In genomic region chr6:97759301-97759700, GRCm38 (mm10) we compare ENCODE assay signal across 8 mouse cellular contexts. TPM values are rescaled to one million over a fixed set of nuclear protein-coding genes. Genes with fewer than 3 reads are reported as not detected.
DNase-seq lines count a peak whose midpoint lies in the region; ATAC-seq and TF ChIP-seq lines count a peak whose summit lies in the region.

No protein-coding gene starts in this region.

- no peak for ATAC-seq in heart, embryonic 11.5 days (replicated peaks; ENCODE audit: insufficient number of reproducible peaks, low FRiP score, low TSS enrichment)

- DNase-seq in heart, adult 18-20 months: peak; percentile 61 to 79
- peak; percentile 13 for DNase-seq in c-Kit-positive CD71-positive TER-119-positive erythroid progenitor cells, embryonic 14.5 days (ENCODE audit: low spot score)
- DNase-seq in gastrocnemius, adult 8-10 months (ENCODE audit: low spot score in 2 of 2): peak; percentile 16 to 17
- DNase-seq in layer of hippocampus, adult 2 months (ENCODE audit: low spot score in 2 of 2): peak; percentile 40 to 59
- DNase-seq in lung, postnatal 36 days: peak; percentile 90
- DNase-seq in spleen, postnatal 4 days (ENCODE audit: low spot score in 2 of 2): peak; percentile 18 to 64

- H3K36me3 ChIP-seq in heart, embryonic 11.5 days (ENCODE audit: control insufficient read depth, insufficient read depth, low read length): no peaks in the 10 kb centered on the region
- H3K36me3 ChIP-seq in E14TG2a.4 (ENCODE audit: insufficient read depth, low read length): no peaks in the 10 kb centered on the region

- H3K4me3 ChIP-seq in heart, embryonic 11.5 days (ENCODE audit: low read depth, low read length): no peak overlapping the region
- no peak overlapping the region for H3K4me3 ChIP-seq in E14TG2a.4 (replicated peaks; ENCODE audit: low read length)
- H3K4me3 ChIP-seq in layer of hippocampus, adult 2 months: no peak overlapping the region

- H3K27me3 ChIP-seq in heart, embryonic 11.5 days (ENCODE audit: control insufficient read depth, insufficient read depth, low read length): no peaks in the 10 kb centered on the region
- H3K27me3 ChIP-seq in E14TG2a.4 (ENCODE audit: insufficient read depth, low read length): peaks cover 4% of the 10 kb centered on the region; the same call in 1 of the 2 replicates

- H3K4me1 ChIP-seq in heart, embryonic 11.5 days (ENCODE audit: control insufficient read depth, insufficient read depth, low read length): no peaks in the 10 kb centered on the region
- 0 out of 2 replicates have a peak, but pooled peaks cover 5% of the 10 kb centered on the region for H3K4me1 ChIP-seq in E14TG2a.4 (replicated peaks; ENCODE audit: low read depth, low read length)

- no peaks in the 10 kb centered on the region for H3K9me3 ChIP-seq in heart, embryonic 11.5 days (replicated peaks; ENCODE audit: control insufficient read depth, low read length)
- H3K9me3 ChIP-seq in E14TG2a.4 (ENCODE audit: low read length): no peaks in the 10 kb centered on the region

- H3K9ac ChIP-seq in heart, embryonic 11.5 days (ENCODE audit: low read depth, low read length): no peak overlapping the region

- no peak overlapping the region for H3K27ac ChIP-seq in heart, embryonic 11.5 days (ENCODE audit: low read depth, low read length)
- no peak overlapping the region for H3K27ac ChIP-seq in layer of hippocampus, adult 2 months

- H3K4me2 ChIP-seq in heart, embryonic 11.5 days: no peak overlapping the region

- 14% methylated on average over 4 of the region's 4 CpGs for WGBS in heart, embryonic 11.5 days (ENCODE audit: insufficient replicate concordance)

- peak; percentile 73 for TF ChIP-seq CTCF in E14TG2a.4 (conservative IDR thresholded peaks at IDR 0.05; ENCODE audit: low read length)
- TF ChIP-seq CTCF in layer of hippocampus, adult 2 months (conservative IDR thresholded peaks at IDR 0.05): peak; percentile 86

RNA-seq across cellular contexts. Expression of gene Mitf, which starts 47.6 kb away (rescaled TPM):
- total RNA-seq in heart, adult 18-20 months (2021): 10 to 100 TPM; 52.5 to 56.7 TPM
- polyA plus RNA-seq in heart, embryonic 11.5 days (2014; fragmentation: Nextera tagmentation; extraction: Ambion mirVana): 18.9 and 24.4 TPM in 2 replicates
- 10 to 100 TPM; 14.2 to 23.8 (median 16.7) TPM for total RNA-seq in gastrocnemius, adult 8-10 months (2022)
- 1 to 10 TPM; 7.2 to 7.9 TPM for total RNA-seq in layer of hippocampus, adult 2 months (2021)

Comparison
In these comparisons a context has a peak if more than half of its experiments do, and no peak if none do; other contexts are left out.
1. DNase-seq: peak in every context shown above with its lines; median percentile 90 in lung, postnatal 36 days; 70 in heart, adult 18-20 months; 50 in layer of hippocampus, adult 2 months; 41 in spleen, postnatal 4 days; 16 in gastrocnemius, adult 8-10 months; 13 in c-Kit-positive CD71-positive TER-119-positive erythroid progenitor cells, embryonic 14.5 days.